20 mouse cellular contexts compared by ENCODE assay signal in the genomic region with DNA sequence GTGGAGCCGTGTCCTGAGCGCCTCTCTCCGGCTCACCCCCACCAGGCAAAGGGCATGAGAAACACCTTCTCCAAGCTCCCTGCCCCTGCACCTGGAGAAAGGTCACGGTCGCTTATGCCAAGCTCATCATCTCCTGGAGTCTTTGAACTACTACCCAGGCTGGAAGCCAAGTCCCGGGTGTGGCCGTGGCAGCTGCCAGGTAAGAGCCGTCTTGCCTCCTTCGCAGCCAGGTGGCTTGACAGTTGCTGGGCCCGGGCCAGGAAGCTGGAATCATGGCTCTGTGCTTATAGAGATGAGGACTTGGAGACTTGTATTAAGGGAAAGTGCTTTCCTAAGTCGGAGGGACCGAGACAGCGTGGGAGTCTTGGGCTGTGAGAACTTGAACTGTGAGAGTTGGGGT. TPM values are rescaled to one million over a fixed set of nuclear protein-coding genes. Genes with fewer than 3 reads are reported as not detected.
DNase-seq lines count a peak whose midpoint lies in the region; ATAC-seq lines count a peak whose summit lies in the region.
"Had no signal": no experiment of that assay in that cellular context is flagged by ENCODE, and none has a peak within 500 bp of the region (broad histone marks: within the 10 kb centered on the region; RNA-seq: fewer than 3 reads in every experiment).

No protein-coding gene starts in this region.

- H3K36me3 ChIP-seq in hindbrain, embryonic 11.5 days (ENCODE audit: control insufficient read depth, insufficient read depth, low read length) = no peaks in the 10 kb centered on the region
- no peaks in the 10 kb centered on the region for H3K36me3 ChIP-seq in heart, embryonic 10.5 days
- H3K36me3 ChIP-seq: hindbrain, embryonic 15.5 days had no signal

- H3K9ac ChIP-seq in hindbrain, embryonic 11.5 days (ENCODE audit: low read depth, low read length) = no peak overlapping the region
- H3K9ac ChIP-seq: hindbrain, embryonic 15.5 days had no signal

- peak; percentile 57 for DNase-seq in left cerebral cortex, postnatal 4 days
- no peak for DNase-seq in left cerebral cortex, adult 9 months (ENCODE audit: low spot score in 2 of 2)
- DNase-seq in cerebellum, postnatal 10 days = peak; percentile 86 to 88
- DNase-seq in fat pad, adult 2 months (ENCODE audit: extremely low read depth, low read depth, low spot score) = peak; percentile 13
- peak; percentile 18 for DNase-seq in ovary, postnatal 14 days (ENCODE audit: low spot score)
- DNase-seq in hindbrain, embryonic 11.5 days (ENCODE audit: low spot score) = no peak
- no peak for DNase-seq in heart, embryonic 10.5 days (ENCODE audit: low spot score)
- DNase-seq in retina, postnatal 1 day = no peak
- DNase-seq: adrenal gland, postnatal 10 days; embryo, embryonic 11 days; heart, adult 18-20 months; lung, adult 2 months; midbrain, embryonic 14.5 days; thymus, postnatal 4 days had no signal

- H3K27me3 ChIP-seq in hindbrain, embryonic 11.5 days (ENCODE audit: control insufficient read depth, insufficient read depth, low read length) = no peaks in the 10 kb centered on the region
- H3K27me3 ChIP-seq in heart, embryonic 10.5 days (ENCODE audit: insufficient read depth, poor library complexity, severe bottlenecking) = peaks cover 13% of the 10 kb centered on the region; the same call in 1 of the 2 replicates
- H3K27me3 ChIP-seq: hindbrain, embryonic 15.5 days had no signal

- H3K27ac ChIP-seq in hindbrain, embryonic 11.5 days (ENCODE audit: low read depth, low read length) = no peak overlapping the region
- H3K27ac ChIP-seq in heart, embryonic 10.5 days = no peak overlapping the region
- H3K27ac ChIP-seq: hindbrain, embryonic 15.5 days had no signal

- no peaks in the 10 kb centered on the region; the same call in 1 of the 2 replicates for H3K4me1 ChIP-seq in hindbrain, embryonic 11.5 days (replicated peaks; ENCODE audit: control insufficient read depth, insufficient read depth, low read length)
- no peaks in the 10 kb centered on the region for H3K4me1 ChIP-seq in heart, embryonic 10.5 days

- H3K4me3 ChIP-seq in hindbrain, embryonic 11.5 days (ENCODE audit: low read depth, low read length) = no peak overlapping the region
- no peak overlapping the region for H3K4me3 ChIP-seq in heart, embryonic 10.5 days
- H3K4me3 ChIP-seq: hindbrain, embryonic 15.5 days had no signal

- no peak overlapping the region for H3K4me2 ChIP-seq in hindbrain, embryonic 11.5 days (replicated peaks; ENCODE audit: low read depth, low read length)
- H3K4me2 ChIP-seq: hindbrain, embryonic 15.5 days had no signal

- 89% methylated on average over 13 of the region's 13 CpGs for whole genome bisulfite sequencing in hindbrain, embryonic 11.5 days
- WGBS in heart, embryonic 10.5 days = 90% methylated on average over 13 of the region's 13 CpGs

- ATAC-seq in hindbrain, embryonic 11.5 days (ENCODE audit: low FRiP score) = no peak
- ATAC-seq: CD4-positive, CD25-positive, alpha-beta regulatory T cell, adult 4 months; intestine, postnatal 0 days had no signal

- intact Hi-C loops in left cerebral cortex, postnatal 4 days (cut with DNase I) = no loop called here

- no peaks in the 10 kb centered on the region for H3K9me3 ChIP-seq in hindbrain, embryonic 11.5 days (ENCODE audit: control insufficient read depth, low read length)
- H3K9me3 ChIP-seq in heart, embryonic 10.5 days = no peaks in the 10 kb centered on the region
- H3K9me3 ChIP-seq: hindbrain, embryonic 15.5 days had no signal

RNA-seq across cellular contexts. Expression of a gene that starts 16.4 kb away (rescaled TPM):
- total RNA-seq in left cerebral cortex, postnatal 4 days (2021) = 10 to 100 TPM; 87.4 to 88.9 TPM
- 3.9 and 5.0 TPM in 2 replicates for polyA plus RNA-seq in hindbrain, embryonic 11.5 days (2014; fragmentation: Nextera tagmentation; extraction: Ambion mirVana)
- polyA plus RNA-seq in heart, embryonic 10.5 days (2016; fragmentation: Nextera tagmentation; extraction: Ambion mirVana) = 0.06 and 0.11 TPM in 2 replicates
- total RNA-seq: liver, adult 2 months had no signal
- polyA plus RNA-seq: erythroblast, embryonic 14.5 days; liver, adult 2 months had no signal

RNA-seq across cellular contexts. Expression of a gene that starts 28.9 kb away (rescaled TPM):
- total RNA-seq in left cerebral cortex, postnatal 4 days (2021) = 1 to 10 TPM in 1 of 2 experiments, under 1 TPM in 1; 0.92 to 1.6 TPM
- polyA plus RNA-seq in hindbrain, embryonic 11.5 days (2014; fragmentation: Nextera tagmentation; extraction: Ambion mirVana) = 0.80 and 0.85 TPM in 2 replicates
- polyA plus RNA-seq in heart, embryonic 10.5 days (2016; fragmentation: Nextera tagmentation; extraction: Ambion mirVana) = 7.9 and 18.6 TPM in 2 replicates
- total RNA-seq: liver, adult 2 months; MEL had no signal
- polyA plus RNA-seq: CD4-positive, CD25-positive, alpha-beta regulatory T cell, adult 4 months; erythroblast, embryonic 14.5 days; liver, adult 2 months had no signal

Comparison
In these comparisons a context has a peak if more than half of its experiments do, and no peak if none do; other contexts are left out.
1. DNase-seq: peak in left cerebral cortex, postnatal 4 days (single experiment), cerebellum, postnatal 10 days (2 of 2), fat pad, adult 2 months (single experiment) and ovary, postnatal 14 days (single experiment); none in left cerebral cortex, adult 9 months (0 of 2), hindbrain, embryonic 11.5 days (single experiment), heart, embryonic 10.5 days (single experiment) and retina, postnatal 1 day (single experiment).